Comparison of ENCODE assay signal across 7 mouse cellular contexts in the genomic region with DNA sequence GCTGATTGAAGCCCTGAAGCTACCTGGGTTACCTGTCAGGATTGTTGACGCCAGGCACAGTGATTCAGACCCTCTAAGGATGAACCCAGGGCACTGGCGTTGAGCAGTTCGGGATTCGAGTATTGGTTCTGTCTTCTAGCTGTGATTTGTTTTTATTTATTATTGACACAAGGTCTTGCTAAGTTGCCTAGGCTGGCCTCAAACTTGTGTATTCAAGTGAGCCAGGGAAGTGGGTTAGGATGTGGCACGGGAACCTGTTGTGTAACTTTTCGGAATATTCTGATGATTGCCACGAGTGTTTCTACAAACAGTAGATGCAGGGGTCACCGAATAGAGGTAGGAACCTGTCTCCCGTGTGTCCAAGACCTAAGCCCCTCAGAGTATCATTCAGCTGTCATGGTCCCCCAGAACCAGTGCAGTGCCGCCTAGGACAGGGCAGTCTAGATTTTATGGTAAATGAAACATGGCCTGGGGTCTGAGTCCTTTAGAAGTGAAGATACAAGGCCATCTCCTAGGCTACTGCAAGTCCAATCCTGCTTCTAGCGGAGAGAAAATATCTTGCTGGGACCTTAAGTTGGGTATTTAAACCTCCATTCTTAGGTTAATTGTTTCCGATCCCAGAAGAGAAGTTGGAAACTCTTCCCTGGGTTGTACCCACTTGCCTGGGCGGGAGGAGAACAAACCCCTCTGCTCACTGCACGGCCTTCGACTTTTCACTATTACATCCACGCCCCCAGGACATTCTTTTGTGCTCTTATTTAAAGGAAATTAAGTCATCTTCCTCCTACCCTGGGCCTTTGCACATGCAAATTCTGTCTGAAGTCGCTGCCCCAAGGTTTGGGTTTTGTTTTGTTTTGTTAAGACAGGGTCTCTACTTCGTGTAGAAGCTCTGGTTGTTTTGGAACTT. TPM values are rescaled to one million over a fixed set of nuclear protein-coding genes. Genes with fewer than 3 reads are reported as not detected.
DNase-seq lines count a peak whose midpoint lies in the region; ATAC-seq lines count a peak whose summit lies in the region.

No protein-coding gene starts in this region.

- peak overlapping the region; percentile 85 for H3K9ac ChIP-seq in embryonic facial prominence, embryonic 12.5 days

- H3K9me3 ChIP-seq in embryonic facial prominence, embryonic 12.5 days = no peaks in the 10 kb centered on the region

- 33% methylated on average over 18 of the region's 18 CpGs for WGBS in embryonic facial prominence, embryonic 12.5 days

- H3K36me3 ChIP-seq in embryonic facial prominence, embryonic 12.5 days = 0 out of 2 replicates have a peak, but pooled peaks cover 8% of the 10 kb centered on the region

- peak; percentile 65 to 76 for DNase-seq in spleen, postnatal 36 days (ENCODE audit: low spot score in 2 of 2)
- no peak for DNase-seq in spleen, postnatal 14 days (ENCODE audit: low spot score in 2 of 2)
- DNase-seq in induced T-regulatory cell, adult 2 months (ENCODE audit: low read depth) = peak; percentile 72
- peak; percentile 52 for DNase-seq in naive thymus-derived CD4-positive, alpha-beta T cell, adult 2 months (ENCODE audit: low read depth)
- DNase-seq in left cerebral cortex, postnatal 14 days (ENCODE audit: low spot score in 2 of 2) = no peak
- DNase-seq in yolk sac, embryonic 10.5 days (ENCODE audit: low spot score) = no peak

- intact Hi-C loops in left cerebral cortex, postnatal 14 days (cut with DNase I) = no loop called here

- peak overlapping the region; percentile 99 for H3K27ac ChIP-seq in embryonic facial prominence, embryonic 12.5 days

- peak overlapping the region; percentile 86 for H3K4me2 ChIP-seq in embryonic facial prominence, embryonic 12.5 days (replicated peaks)

- no peaks in the 10 kb centered on the region for H3K27me3 ChIP-seq in embryonic facial prominence, embryonic 12.5 days

- peaks cover 13% of the 10 kb centered on the region; the same call in 1 of the 2 replicates for H3K4me1 ChIP-seq in embryonic facial prominence, embryonic 12.5 days

- no peak for ATAC-seq in embryonic facial prominence, embryonic 12.5 days (ENCODE audit: insufficient number of reproducible peaks, insufficient read depth, low FRiP score, low TSS enrichment)

- H3K4me3 ChIP-seq in embryonic facial prominence, embryonic 12.5 days = peak overlapping the region; percentile 94

RNA-seq across cellular contexts. Expression of a gene that starts 3.6 kb away (rescaled TPM):
- 115 and 124 TPM in 2 replicates for polyA plus RNA-seq in embryonic facial prominence, embryonic 12.5 days (2016; fragmentation: Nextera tagmentation; extraction: Ambion mirVana)
- 10 to 100 TPM; 36.3 to 39.5 TPM for total RNA-seq in left cerebral cortex, postnatal 14 days (2021)

Comparison
In these comparisons a context has a peak if more than half of its experiments do, and no peak if none do; other contexts are left out.
1. DNase-seq: peak in spleen, postnatal 36 days (2 of 2), induced T-regulatory cell, adult 2 months (single experiment) and naive thymus-derived CD4-positive, alpha-beta T cell, adult 2 months (single experiment); none in spleen, postnatal 14 days (0 of 2), left cerebral cortex, postnatal 14 days (0 of 2) and yolk sac, embryonic 10.5 days (single experiment).